Mouse (Mus musculus): ENCODE measurements around the gene Kcnj16. TPM values are rescaled to one million over a fixed set of nuclear protein-coding genes. Genes with fewer than 3 reads are reported as not detected.

Kcnj16 gene
- polyA plus RNA-seq, 1 experiment from 2014 or later = 3.6 TPM

DNA sequence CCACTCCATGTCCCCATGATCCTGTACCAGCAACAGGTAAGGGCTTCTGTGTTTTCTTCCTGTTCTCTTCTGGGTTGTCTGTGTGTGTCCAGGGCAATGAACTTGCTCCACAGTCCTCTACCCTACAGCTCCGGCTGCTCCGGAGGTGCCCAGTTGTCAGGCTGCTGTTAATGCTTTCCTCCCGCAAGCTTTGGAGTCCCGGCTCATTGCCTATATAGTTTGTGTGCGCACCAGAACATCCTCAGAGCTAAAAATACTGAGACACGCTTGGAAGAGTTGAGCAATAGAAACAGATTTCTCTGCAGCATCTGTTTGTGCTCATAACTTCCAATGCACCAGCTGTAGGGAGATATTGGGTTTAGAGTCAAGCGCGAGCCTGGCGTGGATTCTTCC is 98.5 kb downstream of the Kcnj16 start:
- peak overlapping the region; percentile 86 for H3K4me2 ChIP-seq (ENCODE audit: low read length)
- H3K36me3 ChIP-seq (ENCODE audit: control insufficient read depth, insufficient read depth, low read length) = no peaks in the 10 kb centered on the region
- H3K4me1 ChIP-seq (ENCODE audit: control insufficient read depth, insufficient read depth, low read depth, low read length) = peaks cover 7% of the 10 kb centered on the region
- under 1% methylated on average over 9 of the region's 9 CpGs for WGBS
- H3K27me3 ChIP-seq (replicated peaks; ENCODE audit: control insufficient read depth, insufficient read depth, low read length) = no peaks in the 10 kb centered on the region
- H3K27ac ChIP-seq (ENCODE audit: low read depth, low read length) = no peak overlapping the region
- peak overlapping the region; percentile 79 for H3K4me3 ChIP-seq (ENCODE audit: low read length)
- H3K9ac ChIP-seq (ENCODE audit: low read depth, low read length) = peak overlapping the region; percentile 71
- H3K9me3 ChIP-seq (ENCODE audit: control insufficient read depth, low read length) = no peaks in the 10 kb centered on the region
- ATAC-seq = peak; percentile 80

- 64% methylated on average over 3 of the region's 3 CpGs for WGBS
- Histone ChIP-seq H3K9me3 (ENCODE audit: control insufficient read depth, low read length) (no peaks in the 10 kb centered on the region), H3K27me3 (replicated peaks; ENCODE audit: control insufficient read depth, insufficient read depth, low read length) (no peaks in the 10 kb centered on the region), H3K4me1 (ENCODE audit: control insufficient read depth, insufficient read depth, low read depth, low read length) (peaks cover 7% of the 10 kb centered on the region), H3K36me3 (ENCODE audit: control insufficient read depth, insufficient read depth, low read length) (0 out of 2 replicates have a peak, but pooled peaks cover 2% of the 10 kb centered on the region), H3K4me2 (ENCODE audit: low read length) (peak overlapping the region; percentile 86), H3K27ac (ENCODE audit: low read depth, low read length) (no peak overlapping the region), H3K4me3 (ENCODE audit: low read length) (peak overlapping the region; percentile 79), H3K9ac (ENCODE audit: low read depth, low read length) (no peak overlapping the region)
- no peak for ATAC-seq
These were observed 100.0 kb downstream of the Kcnj16 start for GRCm38 (mm10) chr11:111067787-111068186.

GRCm38 (mm10) chr11:111070460-111070859 is 102.6 kb downstream of the Kcnj16 start:
- Histone ChIP-seq H3K4me3 (ENCODE audit: low read length) (no peak overlapping the region), H3K9ac (ENCODE audit: low read depth, low read length) (no peak overlapping the region), H3K4me2 (ENCODE audit: low read length) (no peak overlapping the region), H3K4me1 (ENCODE audit: control insufficient read depth, insufficient read depth, low read depth, low read length) (peaks cover 7% of the 10 kb centered on the region), H3K27me3 (replicated peaks; ENCODE audit: control insufficient read depth, insufficient read depth, low read length) (no peaks in the 10 kb centered on the region), H3K36me3 (ENCODE audit: control insufficient read depth, insufficient read depth, low read length) (0 out of 2 replicates have a peak, but pooled peaks cover 2% of the 10 kb centered on the region), H3K27ac (ENCODE audit: low read depth, low read length) (no peak overlapping the region), H3K9me3 (ENCODE audit: control insufficient read depth, low read length) (no peaks in the 10 kb centered on the region)
- no peak for ATAC-seq

- no peak for ATAC-seq
- H3K9me3 ChIP-seq (ENCODE audit: control insufficient read depth, low read length) = no peaks in the 10 kb centered on the region
- H3K4me2 ChIP-seq (ENCODE audit: low read length) = no peak overlapping the region
- no peak overlapping the region for H3K9ac ChIP-seq (ENCODE audit: low read depth, low read length)
- H3K36me3 ChIP-seq (ENCODE audit: control insufficient read depth, insufficient read depth, low read length) = 0 out of 2 replicates have a peak, but pooled peaks cover 2% of the 10 kb centered on the region
- no peaks in the 10 kb centered on the region for H3K4me1 ChIP-seq (ENCODE audit: control insufficient read depth, insufficient read depth, low read depth, low read length)
- no peak overlapping the region for H3K4me3 ChIP-seq (ENCODE audit: low read length)
- H3K27ac ChIP-seq (ENCODE audit: low read depth, low read length) = no peak overlapping the region
- H3K27me3 ChIP-seq (replicated peaks; ENCODE audit: control insufficient read depth, insufficient read depth, low read length) = no peaks in the 10 kb centered on the region
These were observed 106.3 kb downstream of the Kcnj16 start for GRCm38 (mm10) chr11:111074131-111074530.

Other genes starting within 250 kb of the Kcnj16 start
- gene Kcnj2, start 98.1 kb downstream of the Kcnj16 start, polyA plus RNA-seq (2015; fragmentation: Nextera tagmentation; extraction: Ambion mirVana) = 1.2 and 1.3 TPM in 2 replicates

All from hindbrain, embryonic 16.5 days (tissue).